Comparison of ENCODE assay signal across 11 mouse cellular contexts in genomic region chr14:56572546-56572945, GRCm38 (mm10). TPM values are rescaled to one million over a fixed set of nuclear protein-coding genes. Genes with fewer than 3 reads are reported as not detected.
DNase-seq lines count a peak whose midpoint lies in the region; ATAC-seq and TF ChIP-seq lines count a peak whose summit lies in the region.
"Had no signal": no experiment of that assay in that cellular context is flagged by ENCODE, and none has a peak within 500 bp of the region (broad histone marks: within the 10 kb centered on the region; RNA-seq: fewer than 3 reads in every experiment).

No protein-coding gene starts in this region.

- ATAC-seq in kidney, embryonic 15.5 days (replicated peaks; ENCODE audit: low FRiP score) = no peak
- ATAC-seq in forebrain, embryonic 13.5 days = no peak
- ATAC-seq in limb, embryonic 14.5 days (ENCODE audit: low FRiP score, low read depth) = no peak
- ATAC-seq in neural tube, embryonic 14.5 days (ENCODE audit: low read depth) = no peak
- ATAC-seq in intestine, embryonic 15.5 days = no peak
- no peak for ATAC-seq in activated CD4-positive, CD25-positive, alpha-beta regulatory T cell, adult 4 months

- H3K4me2 ChIP-seq in kidney, embryonic 15.5 days = peak overlapping the region; percentile 64
- peak overlapping the region; percentile 56 for H3K4me2 ChIP-seq in forebrain, embryonic 13.5 days
- peak overlapping the region; percentile 68 for H3K4me2 ChIP-seq in limb, embryonic 14.5 days (replicated peaks; ENCODE audit: low read depth, low read length, severe bottlenecking)
- peak overlapping the region; percentile 29 for H3K4me2 ChIP-seq in neural tube, embryonic 14.5 days (ENCODE audit: low read depth, low read length)
- H3K4me2 ChIP-seq in intestine, embryonic 15.5 days (replicated peaks) = no peak overlapping the region

- H3K36me3 ChIP-seq in kidney, embryonic 15.5 days = no peaks in the 10 kb centered on the region
- H3K36me3 ChIP-seq in forebrain, embryonic 13.5 days (ENCODE audit: poor library complexity, severe bottlenecking) = no peaks in the 10 kb centered on the region
- no peaks in the 10 kb centered on the region for H3K36me3 ChIP-seq in limb, embryonic 14.5 days (ENCODE audit: control insufficient read depth, insufficient read depth, low read length)
- H3K36me3 ChIP-seq in neural tube, embryonic 14.5 days (ENCODE audit: control insufficient read depth, insufficient read depth, low read length) = no peaks in the 10 kb centered on the region
- H3K36me3 ChIP-seq in intestine, embryonic 15.5 days = no peaks in the 10 kb centered on the region

- no peak for TF ChIP-seq POLR2A in limb, embryonic 14.5 days (IDR thresholded peaks at IDR 0.05; ENCODE audit: borderline replicate concordance, extremely low read depth, insufficient read depth, insufficient read length)

- H3K27ac ChIP-seq in kidney, embryonic 15.5 days = no peak overlapping the region
- no peak overlapping the region for H3K27ac ChIP-seq in forebrain, embryonic 13.5 days
- no peak overlapping the region for H3K27ac ChIP-seq in limb, embryonic 14.5 days (replicated peaks; ENCODE audit: low read depth, low read length)
- no peak overlapping the region for H3K27ac ChIP-seq in neural tube, embryonic 14.5 days (ENCODE audit: low read depth, low read length)
- H3K27ac ChIP-seq in intestine, embryonic 15.5 days = no peak overlapping the region

- 73% methylated on average over 2 of the region's 2 CpGs for WGBS in kidney, embryonic 15.5 days
- WGBS in forebrain, embryonic 13.5 days = 76% methylated on average over 2 of the region's 2 CpGs
- 76% methylated on average over 2 of the region's 2 CpGs for WGBS in limb, embryonic 14.5 days
- WGBS in neural tube, embryonic 14.5 days = 71% methylated on average over 2 of the region's 2 CpGs
- 77% methylated on average over 2 of the region's 2 CpGs for WGBS in intestine, embryonic 15.5 days

- H3K9me3 ChIP-seq in kidney, embryonic 15.5 days (replicated peaks) = no peaks in the 10 kb centered on the region
- no peaks in the 10 kb centered on the region for H3K9me3 ChIP-seq in forebrain, embryonic 13.5 days (replicated peaks)
- H3K9me3 ChIP-seq in limb, embryonic 14.5 days (ENCODE audit: control insufficient read depth, low read length) = no peaks in the 10 kb centered on the region
- no peaks in the 10 kb centered on the region for H3K9me3 ChIP-seq in neural tube, embryonic 14.5 days (ENCODE audit: control insufficient read depth, low read length)
- H3K9me3 ChIP-seq in intestine, embryonic 15.5 days = no peaks in the 10 kb centered on the region

- peak overlapping the region; percentile 69 for H3K4me3 ChIP-seq in kidney, embryonic 15.5 days (replicated peaks)
- peak overlapping the region; percentile 72 for H3K4me3 ChIP-seq in forebrain, embryonic 13.5 days
- peak overlapping the region; percentile 80; the same call in 1 of the 2 replicates for H3K4me3 ChIP-seq in limb, embryonic 14.5 days (replicated peaks; ENCODE audit: low read length)
- peak overlapping the region; percentile 59; the same call in 1 of the 2 replicates for H3K4me3 ChIP-seq in neural tube, embryonic 14.5 days (ENCODE audit: low read depth, low read length)
- no peak overlapping the region for H3K4me3 ChIP-seq in intestine, embryonic 15.5 days (replicated peaks)

- no peaks in the 10 kb centered on the region for H3K27me3 ChIP-seq in kidney, embryonic 15.5 days
- H3K27me3 ChIP-seq in forebrain, embryonic 13.5 days = no peaks in the 10 kb centered on the region; the same call in 1 of the 2 replicates
- no peaks in the 10 kb centered on the region for H3K27me3 ChIP-seq in limb, embryonic 14.5 days (ENCODE audit: control insufficient read depth, insufficient read depth, low read length)
- no peaks in the 10 kb centered on the region for H3K27me3 ChIP-seq in neural tube, embryonic 14.5 days (ENCODE audit: control insufficient read depth, insufficient read depth, low read length)
- H3K27me3 ChIP-seq in intestine, embryonic 15.5 days (replicated peaks) = no peaks in the 10 kb centered on the region

- H3K4me1 ChIP-seq in kidney, embryonic 15.5 days = peaks cover 25% of the 10 kb centered on the region
- peaks cover 25% of the 10 kb centered on the region for H3K4me1 ChIP-seq in forebrain, embryonic 13.5 days
- H3K4me1 ChIP-seq in limb, embryonic 14.5 days (ENCODE audit: control insufficient read depth, insufficient read depth, low read length) = peaks cover 6% of the 10 kb centered on the region; the same call in 1 of the 2 replicates
- peaks cover 4% of the 10 kb centered on the region for H3K4me1 ChIP-seq in neural tube, embryonic 14.5 days (ENCODE audit: control insufficient read depth, insufficient read depth, low read length)
- no peaks in the 10 kb centered on the region for H3K4me1 ChIP-seq in intestine, embryonic 15.5 days (replicated peaks)

- H3K9ac ChIP-seq in kidney, embryonic 15.5 days = no peak overlapping the region
- peak overlapping the region; percentile 55; the same call in 1 of the 2 replicates for H3K9ac ChIP-seq in forebrain, embryonic 13.5 days
- no peak overlapping the region for H3K9ac ChIP-seq in limb, embryonic 14.5 days (ENCODE audit: low read depth, low read length, severe bottlenecking)
- H3K9ac ChIP-seq in neural tube, embryonic 14.5 days (replicated peaks; ENCODE audit: low read depth, low read length) = no peak overlapping the region; the same call in 1 of the 2 replicates
- H3K9ac ChIP-seq in intestine, embryonic 15.5 days = no peak overlapping the region

- DNase-seq in kidney, adult 8-10 months = no peak
- DNase-seq in limb, embryonic 14.5 days (ENCODE audit: low spot score) = no peak
- no peak for DNase-seq in gastrocnemius, postnatal 25 days
- DNase-seq: cerebellum, adult 18-20 months; kidney, adult 2 months; lung, postnatal 36 days had no signal

RNA-seq across cellular contexts. Expression of gene Cenpj, which starts 2.7 kb away (rescaled TPM):
- polyA plus RNA-seq in kidney, embryonic 15.5 days (2015; fragmentation: Nextera tagmentation; extraction: Ambion mirVana) = 11.4 and 11.6 TPM in 2 replicates
- polyA plus RNA-seq in forebrain, embryonic 13.5 days (2015; fragmentation: Nextera tagmentation; extraction: Ambion mirVana) = 16.1 and 18.9 TPM in 2 replicates
- 5.6 and 9.8 TPM in 2 replicates for polyA plus RNA-seq in limb, embryonic 14.5 days (2012; rRNA removed)
- polyA plus RNA-seq in limb, embryonic 14.5 days (2014; fragmentation: Nextera tagmentation; extraction: Ambion mirVana) = 8.0 and 8.6 TPM in 2 replicates
- 5.1 TPM in 2 replicates for polyA plus RNA-seq in neural tube, embryonic 14.5 days (2014; fragmentation: Nextera tagmentation; extraction: Ambion mirVana)
- total RNA-seq in gastrocnemius, postnatal 25 days (2021) = 1 to 10 TPM; 1.5 to 1.6 TPM
- polyA plus RNA-seq in intestine, embryonic 15.5 days (2015; fragmentation: Nextera tagmentation; extraction: Ambion mirVana) = 6.3 and 7.1 TPM in 2 replicates
- 1 to 10 TPM; 8.5 to 8.7 TPM for polyA plus RNA-seq in activated CD4-positive, CD25-positive, alpha-beta regulatory T cell, adult 4 months (2017; shearing (Covaris generic))

RNA-seq across cellular contexts. Expression of gene Parp4, which starts 2.9 kb away (rescaled TPM):
- polyA plus RNA-seq in kidney, embryonic 15.5 days (2015; fragmentation: Nextera tagmentation; extraction: Ambion mirVana) = 5.1 and 8.0 TPM in 2 replicates
- polyA plus RNA-seq in forebrain, embryonic 13.5 days (2015; fragmentation: Nextera tagmentation; extraction: Ambion mirVana) = 0.85 and 1.2 TPM in 2 replicates
- polyA plus RNA-seq in limb, embryonic 14.5 days (2012; rRNA removed) = 4.7 and 5.2 TPM in 2 replicates
- polyA plus RNA-seq in limb, embryonic 14.5 days (2014; fragmentation: Nextera tagmentation; extraction: Ambion mirVana) = 3.9 TPM in 2 replicates
- polyA plus RNA-seq in neural tube, embryonic 14.5 days (2014; fragmentation: Nextera tagmentation; extraction: Ambion mirVana) = 1.3 TPM in 2 replicates
- 10 to 100 TPM in 1 of 2 experiments, 1 to 10 TPM in 1; 9.9 to 10.5 TPM for total RNA-seq in gastrocnemius, postnatal 25 days (2021)
- polyA plus RNA-seq in intestine, embryonic 15.5 days (2015; fragmentation: Nextera tagmentation; extraction: Ambion mirVana) = 4.6 and 5.1 TPM in 2 replicates
- 10 to 100 TPM; 40.8 to 45.2 TPM for polyA plus RNA-seq in activated CD4-positive, CD25-positive, alpha-beta regulatory T cell, adult 4 months (2017; shearing (Covaris generic))
